Mouse (Mus musculus): ENCODE measurements around the gene Gm15013. TPM values are rescaled to one million over a fixed set of nuclear protein-coding genes. Genes with fewer than 3 reads are reported as not detected.

Gene Gm15013
- total and polyA plus RNA-seq, 2 experiments from 2014 or later: not detected

GRCm38 (mm10) chrX:139684775-139685695 lies 29.2 kb downstream of the Gm15013 start, which contains the start of gene Tbc1d8b:
Gene Tbc1d8b (plus strand): TSS chrX:139684996.
- 24% methylated on average over 43 of the region's 43 CpGs for WGBS
- peak; percentile 86 for DNase-seq
- TF ChIP-seq CTCF (IDR thresholded peaks at IDR 0.05; ENCODE audit: low read depth): no peak

DNA sequence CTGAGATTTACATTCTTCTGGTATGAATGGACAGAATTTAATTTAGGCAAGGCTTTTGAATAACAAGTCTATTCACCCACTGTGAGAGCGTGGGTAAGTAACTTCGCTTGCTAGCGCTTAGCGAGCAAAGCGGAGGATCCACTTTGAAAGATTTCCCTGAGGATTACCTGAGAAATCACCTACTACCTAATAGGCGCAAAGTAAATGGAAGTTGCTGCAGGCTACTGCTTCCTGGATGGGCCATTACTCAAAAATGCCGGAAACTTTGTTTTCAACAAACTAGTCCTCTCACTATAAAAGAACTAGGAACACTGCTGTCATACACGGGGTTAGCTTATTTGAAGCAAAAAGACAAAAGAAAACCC lies 29.9 kb downstream of the Gm15013 start:
- Histone ChIP-seq H3K36me3 (ENCODE audit: insufficient read depth) (no peaks in the 10 kb centered on the region), H3K4me2 (ENCODE audit: low read depth) (peak overlapping the region; percentile 64), H3K9me3 (ENCODE audit: low read length) (no peaks in the 10 kb centered on the region), H3K4me1 (ENCODE audit: insufficient read depth) (no peaks in the 10 kb centered on the region), H3K27me3 (ENCODE audit: insufficient read depth, low read length) (no peaks in the 10 kb centered on the region), H3K4me3 (ENCODE audit: low read depth, low read length) (peak overlapping the region; percentile 46), H3K27ac (ENCODE audit: low read depth, low read length) (no peak overlapping the region), H3K9ac (no peak overlapping the region)
- no peak for DNase-seq
- no peak; the same call in 1 of the 2 replicates for ATAC-seq
- 28% methylated on average over 8 of the region's 8 CpGs for WGBS
- TF ChIP-seq CTCF (IDR thresholded peaks at IDR 0.05; ENCODE audit: low read depth): no peak

More at GRCm38 (mm10) chrX:139684775-139685695, 29.2 kb downstream of the Gm15013 start, which contains the start of gene Tbc1d8b:
- Histone ChIP-seq H3K36me3 (ENCODE audit: insufficient read depth) (no peaks in the 10 kb centered on the region), H3K4me1 (ENCODE audit: insufficient read depth) (no peaks in the 10 kb centered on the region), H3K27me3 (ENCODE audit: insufficient read depth, low read length) (no peaks in the 10 kb centered on the region), H3K9me3 (ENCODE audit: low read length) (no peaks in the 10 kb centered on the region), H3K4me3 (ENCODE audit: low read depth, low read length) (peak within 1 kb of the TSS; percentile 46), H3K4me2 (ENCODE audit: low read depth) (peak within 1 kb of the TSS; percentile 64), H3K9ac (peak within 1 kb of the TSS; percentile 33), H3K27ac (ENCODE audit: low read depth, low read length) (no peak within 1 kb of the TSS)
- peak; percentile 100 for ATAC-seq

- no peak for ATAC-seq
These were observed 48.5 kb downstream of the Gm15013 start for GRCm38 (mm10) chrX:139665829-139666228.

More at GRCm38 (mm10) chrX:139665829-139666228, 48.5 kb downstream of the Gm15013 start:
- DNase-seq: peak; percentile 18
- WGBS: 71% methylated on average over 2 of the region's 2 CpGs
- Histone ChIP-seq H3K27me3 (ENCODE audit: insufficient read depth, low read length) (no peaks in the 10 kb centered on the region), H3K27ac (ENCODE audit: low read depth, low read length) (no peak overlapping the region), H3K4me2 (ENCODE audit: low read depth) (no peak overlapping the region), H3K4me1 (ENCODE audit: insufficient read depth) (no peaks in the 10 kb centered on the region), H3K4me3 (ENCODE audit: low read depth, low read length) (no peak overlapping the region), H3K36me3 (ENCODE audit: insufficient read depth) (no peaks in the 10 kb centered on the region), H3K9ac (no peak overlapping the region), H3K9me3 (ENCODE audit: low read length) (no peaks in the 10 kb centered on the region)
- peak; percentile 35; the same call in 1 of the 2 replicates for TF ChIP-seq CTCF (IDR thresholded peaks at IDR 0.05; ENCODE audit: low read depth)

Other genes starting within 250 kb of the Gm15013 start
- gene D330045A20Rik, start 234.1 kb downstream of the Gm15013 start, total RNA-seq (2014; rRNA removed): 1.2 and 1.8 TPM in 2 replicates
- gene D330045A20Rik, start 234.1 kb downstream of the Gm15013 start, polyA plus RNA-seq (2015; fragmentation: Nextera tagmentation; extraction: Ambion mirVana): 0.74 and 1.3 TPM in 2 replicates
- 5.2 and 7.2 TPM in 2 replicates for gene Rnf128, start 151.2 kb downstream of the Gm15013 start, total RNA-seq (2014; rRNA removed)
- gene Rnf128, start 151.2 kb downstream of the Gm15013 start, polyA plus RNA-seq (2015; fragmentation: Nextera tagmentation; extraction: Ambion mirVana): 4.9 and 6.6 TPM in 2 replicates
- 1.1 and 1.5 TPM in 2 replicates for gene Tbc1d8b, start 29.5 kb downstream of the Gm15013 start, total RNA-seq (2014; rRNA removed)
- 0.20 and 0.30 TPM in 2 replicates for gene Tbc1d8b, start 29.5 kb downstream of the Gm15013 start, polyA plus RNA-seq (2015; fragmentation: Nextera tagmentation; extraction: Ambion mirVana)
- not detected in 2 replicates for gene Ripply1, start 67.9 kb upstream of the Gm15013 start, total RNA-seq (2014; rRNA removed)
- not detected in 2 replicates for gene Ripply1, start 67.9 kb upstream of the Gm15013 start, polyA plus RNA-seq (2015; fragmentation: Nextera tagmentation; extraction: Ambion mirVana)
- 0.71 and 1.5 TPM in 2 replicates for gene Cldn2, start 86.3 kb upstream of the Gm15013 start, total RNA-seq (2014; rRNA removed)
- gene Cldn2, start 86.3 kb upstream of the Gm15013 start, polyA plus RNA-seq (2015; fragmentation: Nextera tagmentation; extraction: Ambion mirVana): 1.9 and 2.6 TPM in 2 replicates
- gene Morc4, start 157.2 kb upstream of the Gm15013 start, total RNA-seq (2014; rRNA removed): 8.2 and 8.8 TPM in 2 replicates
- gene Morc4, start 157.2 kb upstream of the Gm15013 start, polyA plus RNA-seq (2015; fragmentation: Nextera tagmentation; extraction: Ambion mirVana): 2.1 and 2.2 TPM in 2 replicates

All from forebrain, postnatal 0 days (tissue).